Mouse (Mus musculus) gastrocnemius, adult 8-10 months (tissue): ENCODE results near the gene Pdgfa. TPM values are rescaled to one million over a fixed set of nuclear protein-coding genes. Genes with fewer than 3 reads are reported as not detected.

Source experiments
- DNase-seq, 2 experiments: peaks; one replicate each; pipeline ENCODE4 v3.0.0; 2022; ENCODE audit warnings: low spot score in 2 of 2
- total RNA-seq, 4 experiments: library from RNA; stranded (reverse); gene quantifications; 2 replicates each; pipeline ENCODE4 v1.2.4; 2022

Gene Pdgfa
- 10 to 100 TPM; 19.8 to 32.1 (median 25.2) TPM for total RNA-seq

DNA sequence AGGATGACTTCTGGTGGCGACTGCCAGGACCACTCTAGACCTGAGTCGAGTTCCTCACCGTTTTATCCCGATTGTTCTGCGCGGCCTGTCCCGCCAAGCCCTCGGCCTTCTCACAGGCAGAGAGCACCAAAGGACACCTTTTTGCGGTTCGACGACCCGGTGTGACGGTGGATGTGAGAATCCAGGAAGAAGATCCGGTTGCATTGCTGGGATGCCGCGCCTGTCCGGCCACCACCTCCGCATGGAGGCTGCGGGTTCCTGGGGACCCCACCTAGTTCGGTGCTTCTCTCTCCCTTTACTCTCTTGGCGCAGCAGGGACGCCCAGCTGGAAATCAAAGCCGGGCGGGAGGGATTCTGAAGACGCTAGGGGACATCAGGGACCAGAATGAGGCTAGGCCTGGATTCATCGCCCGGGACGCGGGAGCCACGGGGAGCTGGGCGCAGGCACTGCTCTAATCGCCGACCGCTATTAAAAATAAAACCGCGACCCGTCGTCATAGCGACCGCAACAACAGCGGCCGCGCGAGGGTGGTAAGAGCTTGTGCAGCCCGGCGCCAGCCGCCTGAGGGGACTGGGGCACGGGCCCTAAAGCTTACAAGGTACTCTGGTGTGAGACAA is at the start of gene Pdgfa:
Gene Pdgfa, minus strand, starts transcription at position 200 of the 618 bp plus-strand sequence.
- DNase-seq = peak; percentile 61 to 70

DNA sequence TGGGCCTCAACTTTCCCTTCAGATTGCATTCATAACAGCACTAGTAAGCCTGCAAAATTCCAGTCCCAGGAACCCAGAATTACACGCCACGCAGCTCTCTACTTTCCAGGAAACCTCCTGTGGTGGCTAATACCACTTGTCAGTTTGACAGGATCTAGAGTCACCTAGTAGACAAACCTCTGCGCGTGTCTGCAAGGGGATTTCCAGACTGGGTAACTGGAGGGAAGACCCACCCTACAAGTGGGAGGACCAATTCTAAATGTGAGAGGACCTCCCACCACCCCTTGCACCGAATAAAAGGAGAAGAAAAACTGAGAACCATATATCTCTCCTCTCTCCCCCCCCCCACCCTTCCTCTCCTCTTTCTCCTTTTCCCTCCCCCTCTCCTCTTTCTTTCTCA is 49.5 kb upstream of the Pdgfa start:
- no peak for DNase-seq

DNA sequence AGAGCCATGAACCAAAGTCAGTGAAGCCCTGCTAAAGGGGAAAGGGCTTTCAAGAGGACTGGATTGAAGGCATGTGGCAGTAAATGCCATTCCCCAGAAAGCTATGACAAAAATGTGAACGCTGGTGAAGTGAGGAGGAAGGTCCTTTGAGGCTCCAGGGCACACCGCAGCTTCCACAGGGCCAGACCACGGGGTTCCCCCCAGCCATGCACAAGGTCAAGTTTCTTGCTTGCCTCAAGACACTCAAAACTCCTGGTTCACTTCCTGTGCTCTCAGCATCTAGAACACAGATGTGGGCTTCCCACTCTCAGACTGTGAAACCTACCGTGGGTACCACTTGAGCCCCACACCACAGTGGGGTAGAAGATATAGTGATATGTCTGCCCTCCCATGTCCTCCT is 46.4 kb upstream of the Pdgfa start:
- no peak for DNase-seq

DNA sequence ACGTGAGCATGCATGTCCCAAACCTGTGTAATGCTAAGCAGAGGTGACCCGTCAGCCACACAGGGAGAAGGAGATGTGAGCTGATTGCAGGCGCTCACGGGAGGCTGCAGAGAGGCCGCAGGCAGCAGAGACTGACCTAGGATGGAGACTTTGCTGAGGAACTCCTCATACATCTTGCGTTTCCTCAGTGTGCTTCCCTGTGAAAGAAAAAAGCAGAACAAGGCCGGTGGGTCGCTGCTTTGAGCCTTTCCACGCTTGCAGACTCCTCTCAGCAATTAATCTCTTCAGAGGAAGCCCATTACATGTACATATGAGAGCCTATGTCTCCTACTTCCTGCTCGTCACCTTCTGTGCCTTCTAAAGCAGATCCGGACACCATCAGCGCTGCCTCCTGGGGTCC is 45.1 kb upstream of the Pdgfa start:
- DNase-seq = no peak

DNA sequence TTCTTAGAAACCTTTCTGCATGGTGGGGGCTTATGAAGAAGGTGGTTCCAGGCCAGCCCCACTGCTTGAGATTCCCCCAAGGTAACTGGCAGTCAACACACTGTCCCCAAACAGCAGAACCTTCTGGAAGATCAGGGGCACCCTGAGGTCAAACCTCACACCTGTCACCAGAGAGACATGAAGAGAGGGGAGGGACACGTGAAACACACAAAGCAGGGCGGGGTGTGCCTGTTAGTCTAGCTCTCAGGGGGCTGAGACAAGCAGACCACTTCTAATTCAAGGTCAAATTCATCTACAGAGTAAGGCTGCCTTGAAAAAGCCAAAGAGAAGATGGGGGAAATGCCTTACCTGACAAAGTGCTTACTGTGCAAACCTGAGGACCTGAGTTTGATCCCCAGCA is 38.0 kb upstream of the Pdgfa start:
- no peak for DNase-seq

DNA sequence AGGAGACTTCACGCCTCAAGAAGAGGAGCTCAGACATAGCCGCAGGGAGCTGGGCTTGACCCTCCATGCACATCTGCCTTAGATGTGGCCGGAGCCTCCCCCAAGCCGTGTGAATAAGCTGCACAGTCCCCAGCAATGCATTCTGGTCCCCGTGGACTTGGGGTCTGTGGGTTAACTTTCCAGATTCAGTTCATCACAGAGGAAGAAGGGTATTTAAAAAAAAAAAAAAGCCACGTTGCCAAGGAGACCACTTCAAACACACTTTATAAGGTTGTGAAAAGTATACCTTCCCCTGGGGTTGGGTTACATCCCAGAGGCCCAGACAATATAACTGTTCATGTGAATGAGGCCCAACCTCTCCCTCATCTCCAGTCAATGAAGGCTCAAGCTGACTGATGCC is 37.6 kb upstream of the Pdgfa start:
- DNase-seq = no peak

DNA sequence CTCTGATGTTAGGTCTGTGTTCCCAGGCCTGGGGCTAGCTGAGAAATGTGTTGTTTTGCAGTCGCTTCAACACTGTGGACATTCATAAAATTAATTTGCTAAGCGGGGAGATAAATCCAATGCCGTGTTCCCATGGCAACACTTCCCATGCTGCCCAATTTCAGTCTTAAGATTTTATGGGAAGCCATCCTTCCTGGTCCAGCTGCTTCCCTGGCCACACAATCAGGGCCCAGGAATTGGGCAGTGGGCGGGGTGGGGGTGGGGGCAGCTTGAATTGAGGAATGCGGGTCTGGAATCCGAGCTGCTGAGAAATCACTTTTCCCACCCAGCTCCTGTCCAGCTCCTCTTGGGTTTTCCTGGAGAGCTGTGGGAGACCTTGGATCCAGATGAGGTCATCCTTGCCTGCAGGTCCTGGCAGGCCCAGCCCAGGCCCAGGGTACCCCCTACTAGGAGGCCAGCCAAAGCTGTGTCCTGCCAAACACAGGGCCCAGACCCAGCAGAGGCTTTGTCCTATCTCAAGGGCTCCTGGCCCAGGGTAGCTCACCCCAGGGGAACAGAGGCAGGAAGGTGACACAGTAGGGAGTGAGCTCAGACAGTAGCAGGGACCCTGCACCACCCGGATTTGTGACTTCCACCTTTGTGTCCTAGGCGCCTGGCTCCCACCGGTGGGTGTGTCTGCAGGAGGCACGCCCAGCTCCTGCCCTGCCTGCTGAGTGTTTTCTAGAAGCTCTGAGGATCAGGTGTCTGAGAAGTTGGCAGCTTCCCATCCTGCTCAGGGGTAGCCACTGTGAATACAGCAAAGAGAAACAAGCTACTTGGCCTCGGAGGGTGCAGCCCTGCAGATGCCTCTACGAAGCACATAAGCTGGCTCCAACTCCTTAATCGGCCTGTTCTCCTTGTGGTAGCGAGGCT is 36.5 kb upstream of the Pdgfa start:
- DNase-seq = peak; percentile 39 to 69

DNA sequence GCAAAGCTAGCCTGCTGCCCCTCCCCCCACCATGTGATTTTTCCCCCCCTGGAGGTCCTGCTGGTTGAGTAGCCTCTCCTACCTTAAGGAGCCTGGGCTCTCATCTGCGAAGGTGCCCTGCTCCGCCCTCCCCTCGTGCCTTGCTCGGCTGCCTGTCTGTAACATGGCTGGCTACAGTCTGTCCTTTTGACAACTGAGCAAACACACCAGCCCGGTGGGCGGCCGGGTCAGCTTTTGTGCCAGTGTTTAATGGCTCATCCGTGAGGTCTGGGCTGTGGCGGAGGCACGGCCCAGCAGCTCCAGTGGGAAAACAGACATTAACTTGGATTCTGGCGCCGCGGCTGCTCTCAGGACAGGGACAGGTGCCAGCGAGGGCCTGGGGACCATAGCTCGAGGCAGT is 30.4 kb upstream of the Pdgfa start:
- no peak for DNase-seq

DNA sequence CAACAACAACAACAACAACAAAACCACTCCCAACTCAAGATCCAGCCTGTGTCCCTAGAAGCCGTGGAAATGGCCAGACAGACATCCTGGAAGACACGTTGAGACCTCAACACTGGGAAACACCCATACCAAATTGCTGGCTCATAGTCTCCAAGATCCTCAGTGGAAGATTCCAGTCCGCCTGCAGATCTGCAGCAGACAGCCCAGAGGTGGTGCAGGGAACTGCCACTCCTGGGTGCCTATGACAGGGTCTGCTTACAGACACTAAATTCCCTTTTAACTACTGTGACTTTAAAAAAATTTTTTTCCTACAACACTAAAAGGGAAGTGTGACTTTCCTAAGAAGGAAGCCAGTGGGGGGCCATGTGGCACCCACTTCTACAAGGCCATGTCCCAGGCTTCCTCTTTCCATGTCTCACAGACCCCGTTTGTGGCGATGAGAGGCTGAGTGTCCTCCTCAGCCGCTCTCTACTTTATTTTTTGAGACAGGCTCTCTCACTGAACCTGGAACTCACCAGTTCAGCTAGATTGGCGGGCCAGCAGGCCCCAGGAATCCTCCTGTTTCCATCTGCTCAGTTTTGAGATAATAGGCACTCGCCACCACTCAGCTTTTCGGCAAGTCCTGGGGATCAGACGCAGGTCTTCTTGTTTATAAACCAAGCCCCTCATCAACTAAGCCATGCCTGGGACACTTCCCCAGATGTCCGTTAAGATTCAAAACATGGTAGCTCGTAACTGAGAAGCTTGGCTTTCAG is 27.4 kb upstream of the Pdgfa start:
- DNase-seq = no peak

DNA sequence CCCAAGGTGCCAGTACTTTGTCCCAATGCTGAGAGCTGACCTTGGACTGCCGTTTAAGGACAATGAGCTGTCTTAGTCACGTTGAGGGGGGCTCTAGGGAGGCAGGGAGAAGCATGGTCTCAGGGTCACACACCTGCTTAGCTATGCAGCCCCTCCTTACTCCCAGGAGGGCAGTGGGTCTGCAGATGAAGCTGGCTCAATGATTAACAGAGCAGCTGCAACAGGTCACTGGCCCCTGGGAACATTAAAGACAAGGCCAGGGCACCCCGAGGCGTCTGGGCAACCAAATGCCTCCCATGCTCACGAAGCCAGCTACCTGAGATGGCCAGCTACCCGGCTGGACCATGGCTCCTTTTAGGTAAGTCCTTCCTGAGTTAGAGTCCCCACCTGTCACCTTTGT is 23.4 kb upstream of the Pdgfa start:
- no peak for DNase-seq

DNA sequence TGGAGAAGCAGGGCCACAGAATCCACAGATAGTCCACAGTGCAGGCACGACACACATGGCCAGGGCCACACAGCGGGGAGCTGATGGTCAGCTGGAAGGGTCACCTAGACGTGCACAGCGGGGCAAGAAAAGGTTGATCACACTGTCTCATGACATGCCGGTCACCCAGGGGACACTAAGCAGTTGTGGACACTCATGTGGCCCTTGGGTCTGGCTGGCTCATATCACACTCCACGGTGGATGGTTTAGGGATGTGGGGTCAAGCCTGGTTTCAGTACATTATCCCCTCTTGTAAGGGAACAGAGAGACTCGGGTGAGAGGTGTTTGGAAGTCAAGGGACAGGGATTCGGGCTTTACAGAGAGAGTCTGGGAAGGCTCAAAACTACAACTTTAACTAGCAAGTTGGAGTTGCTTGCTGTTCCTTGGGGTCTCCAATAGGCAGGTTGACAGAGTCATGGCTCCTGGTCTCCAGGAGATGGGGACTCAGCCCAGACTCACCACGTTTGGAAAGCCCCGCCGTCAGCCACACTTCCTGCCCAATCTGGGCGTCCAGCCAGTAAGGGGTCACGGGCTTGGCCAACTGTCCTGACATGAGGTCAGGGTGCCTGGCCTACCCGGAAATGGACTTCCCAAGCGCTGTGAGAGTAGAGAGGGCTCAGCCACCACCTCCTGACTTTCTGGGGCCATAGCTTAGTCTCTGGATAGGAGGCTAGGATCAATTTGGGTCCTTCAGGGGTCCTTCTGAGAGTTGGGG is 20.4 kb upstream of the Pdgfa start:
- peak; percentile 37 to 59 for DNase-seq

DNA sequence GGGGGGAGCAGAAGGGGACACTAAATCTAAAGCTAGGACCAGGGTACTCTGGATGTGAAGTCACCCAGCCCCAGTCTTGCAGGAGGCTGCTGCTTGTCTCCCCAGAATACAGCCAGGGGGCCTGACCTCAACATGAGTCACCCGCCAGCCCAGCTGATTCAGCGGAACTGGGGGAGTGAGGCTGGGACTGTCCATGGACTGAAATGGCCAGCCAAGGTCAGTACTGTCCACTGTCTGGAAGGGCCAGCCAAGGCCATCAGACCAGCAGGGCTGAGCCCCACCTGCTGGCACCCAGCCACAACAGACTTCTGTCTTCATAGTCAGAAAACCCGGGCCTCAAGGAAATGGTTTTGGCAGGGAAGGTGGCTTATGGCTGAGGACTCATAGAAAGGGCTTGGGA is 17.9 kb upstream of the Pdgfa start:
- peak in 1 of 2 experiments; percentile 21 for DNase-seq

DNA sequence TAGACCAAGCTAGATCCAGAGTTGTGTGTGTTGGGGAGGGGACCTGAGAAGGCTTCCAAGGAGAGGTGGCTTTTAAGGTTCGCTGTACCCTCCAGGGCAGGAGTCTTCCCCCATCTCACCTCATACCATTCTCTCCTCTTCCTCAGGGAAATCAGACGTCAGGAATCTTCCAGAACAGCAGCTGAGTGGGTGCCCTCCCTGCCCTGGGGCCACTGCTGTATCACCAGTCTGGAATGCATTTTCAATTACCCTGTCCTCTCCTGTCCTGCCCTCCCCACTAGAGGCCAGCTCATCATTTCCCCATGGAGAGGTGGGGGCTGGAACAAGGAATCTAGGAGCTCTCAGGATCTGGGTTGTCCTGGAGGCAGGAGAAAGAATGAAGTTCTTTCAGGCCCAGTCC is 13.5 kb upstream of the Pdgfa start:
- DNase-seq = no peak

DNA sequence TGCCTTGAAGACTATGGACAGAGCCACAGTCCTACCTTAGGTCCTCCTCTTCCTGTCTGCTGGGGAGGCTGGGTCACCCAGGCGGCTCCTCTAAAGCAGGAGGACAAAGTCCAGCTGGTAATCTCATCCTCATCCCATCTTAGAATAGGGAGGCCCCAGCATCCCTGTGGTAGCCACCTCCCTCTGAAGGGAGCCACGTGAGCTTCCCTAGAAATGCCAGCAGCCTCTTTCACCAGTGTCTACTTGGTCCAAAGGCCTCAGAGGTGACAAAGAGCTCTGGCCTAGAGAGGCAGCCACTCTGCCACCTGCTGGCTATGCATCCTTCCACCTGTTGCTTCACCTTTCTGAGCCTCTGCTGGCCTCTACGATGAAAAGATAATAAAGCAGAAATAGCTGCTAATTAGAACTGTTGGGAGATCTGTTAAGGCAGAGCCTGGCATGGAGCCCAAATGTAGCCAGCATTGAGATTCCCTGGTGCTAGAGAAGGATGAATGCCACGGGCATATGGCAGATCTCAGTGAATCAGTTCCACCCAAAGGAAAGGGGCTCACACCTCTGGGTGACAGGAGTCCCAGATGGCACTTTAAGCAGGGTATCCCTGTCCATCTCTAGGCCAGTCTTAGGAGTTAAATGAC is 10.1 kb upstream of the Pdgfa start:
- no peak for DNase-seq

DNA sequence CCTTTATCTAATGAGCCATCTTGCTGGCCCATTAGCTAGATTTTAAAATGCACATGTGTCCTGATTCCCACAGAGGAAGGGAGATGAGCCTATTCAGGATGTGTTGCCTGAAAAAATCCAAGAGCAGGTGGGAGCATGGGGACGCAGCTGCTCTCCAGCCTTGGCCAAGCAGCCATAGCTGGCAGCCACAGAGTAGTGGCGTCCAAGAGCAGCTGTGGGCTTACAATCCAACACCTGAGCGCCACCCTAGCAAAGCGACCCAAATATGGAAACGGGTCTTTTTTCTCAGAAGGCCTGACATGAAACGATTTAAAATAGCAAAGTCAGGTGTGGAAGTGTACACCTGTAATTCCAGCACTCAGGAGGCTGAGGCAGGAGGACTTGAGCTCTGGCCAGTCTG is 7.4 kb upstream of the Pdgfa start:
- no peak for DNase-seq

DNA sequence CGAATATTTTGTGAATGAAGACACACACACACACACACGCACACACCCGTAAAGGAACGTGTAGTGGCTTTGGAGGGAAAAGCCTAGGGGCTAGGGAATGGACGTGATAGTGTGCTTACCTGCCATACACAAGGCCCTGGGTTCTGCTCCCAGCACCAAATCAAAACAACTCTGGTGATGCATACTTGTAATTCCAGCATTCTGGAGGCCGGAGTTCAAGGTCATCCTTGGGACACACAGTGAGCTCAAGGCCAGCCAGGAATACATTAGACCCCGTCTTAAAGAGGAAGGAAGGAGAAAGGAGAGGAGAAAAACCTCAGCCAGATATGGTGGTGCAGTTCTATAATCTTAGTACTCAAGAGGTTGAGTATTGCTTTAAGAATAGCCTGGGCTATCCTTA is 2.5 kb upstream of the Pdgfa start:
- no peak for DNase-seq

DNA sequence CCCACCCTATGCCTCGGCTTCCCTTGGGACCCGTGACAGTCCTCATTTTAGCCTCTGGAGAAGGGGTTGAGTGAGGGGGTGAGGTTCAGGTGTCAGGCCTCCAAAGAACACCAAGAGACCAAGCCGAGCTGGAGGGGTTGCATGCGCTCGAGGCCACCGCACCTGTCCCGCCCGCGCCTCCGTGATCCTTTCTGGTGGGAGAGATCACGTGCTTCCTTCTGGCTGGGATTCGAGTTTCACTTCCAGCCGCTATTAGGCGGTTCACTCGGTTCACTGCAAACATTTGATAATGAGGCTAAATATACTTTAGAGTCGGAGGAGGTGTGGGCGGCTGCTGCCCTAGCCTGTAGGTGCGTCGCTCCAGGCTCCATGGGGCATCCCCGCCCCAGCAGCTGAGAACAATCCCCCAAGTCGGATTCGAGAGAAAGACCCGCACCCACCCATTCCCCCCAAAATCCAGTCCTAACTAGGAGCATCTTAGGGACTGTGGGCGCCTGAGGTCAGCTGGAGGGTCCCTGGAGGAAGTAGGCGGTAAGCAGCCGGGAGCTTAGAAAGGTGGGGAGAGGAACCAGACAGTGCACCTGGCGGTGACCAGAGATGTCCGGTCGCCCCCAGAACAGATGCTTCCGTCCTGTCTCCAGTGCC is 888 bp upstream of the Pdgfa start:
- DNase-seq = peak in 1 of 2 experiments; percentile 39

DNA sequence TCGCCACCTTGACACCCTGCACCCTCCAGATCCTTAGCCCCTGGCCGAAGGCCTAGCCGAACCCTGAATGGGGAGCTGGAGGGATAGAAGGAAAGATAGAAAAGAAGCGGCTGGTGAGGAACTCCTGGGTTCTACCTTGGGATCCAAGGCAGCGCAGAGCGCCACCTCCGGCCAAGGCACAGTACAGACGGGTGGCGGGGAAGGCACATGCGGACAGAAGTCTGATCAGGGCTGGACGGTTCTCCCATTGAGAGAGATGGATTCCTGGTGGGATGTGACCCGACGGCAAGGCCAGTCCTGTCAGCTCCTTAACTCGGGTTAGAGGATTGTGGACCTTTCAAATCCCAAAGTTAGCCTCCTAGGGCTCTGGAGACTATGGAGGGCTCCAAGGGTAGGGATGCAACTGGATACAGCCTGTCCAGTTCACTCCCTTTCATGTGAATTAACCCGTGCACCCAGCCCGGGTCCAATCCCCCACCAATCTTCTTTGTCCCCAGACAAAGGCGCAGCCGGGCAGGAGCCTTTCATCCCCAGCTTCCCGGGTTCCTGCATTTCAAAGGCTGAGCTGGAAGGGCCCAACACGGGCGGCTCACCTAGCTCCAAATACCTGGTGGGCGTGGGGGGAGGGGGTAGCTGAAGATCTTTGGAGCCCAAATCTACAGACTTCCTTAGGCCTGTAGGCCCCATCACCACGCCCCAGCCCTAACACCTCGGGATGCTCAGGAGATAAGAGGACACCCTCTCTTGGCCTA is 672 bp downstream of the Pdgfa start:
- no peak for DNase-seq

DNA sequence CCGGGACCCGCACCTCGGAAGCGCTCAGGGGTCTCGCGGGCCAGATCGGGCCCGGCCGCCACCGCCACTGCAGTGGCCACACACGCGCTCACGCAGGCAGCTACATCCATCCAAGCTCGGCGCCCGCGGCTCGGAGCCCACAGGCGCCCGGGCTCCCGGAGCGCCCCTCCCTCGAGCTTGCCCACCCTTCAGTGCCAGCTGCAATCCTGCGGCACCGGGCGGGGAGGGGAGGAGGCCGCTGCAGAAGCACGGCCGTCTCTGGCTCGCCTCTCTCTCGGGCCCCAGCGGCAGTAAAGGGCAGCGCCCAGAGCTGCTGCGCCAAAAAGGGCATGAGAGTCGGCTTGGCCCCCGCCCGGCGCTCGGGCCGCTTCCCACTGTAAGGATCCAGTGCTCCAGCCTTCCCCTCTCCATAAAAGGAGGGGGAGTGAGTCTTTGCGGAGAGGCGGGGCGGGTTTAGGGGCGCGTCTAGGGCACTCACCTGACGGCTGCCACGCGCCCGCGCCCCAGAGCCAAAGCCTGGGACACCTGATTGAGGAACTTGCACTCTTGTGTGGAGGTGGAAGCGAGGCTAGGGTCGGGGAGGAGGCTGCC is 1.4 kb downstream of the Pdgfa start:
- peak; percentile 73 to 89 for DNase-seq
